In the genomic region with DNA sequence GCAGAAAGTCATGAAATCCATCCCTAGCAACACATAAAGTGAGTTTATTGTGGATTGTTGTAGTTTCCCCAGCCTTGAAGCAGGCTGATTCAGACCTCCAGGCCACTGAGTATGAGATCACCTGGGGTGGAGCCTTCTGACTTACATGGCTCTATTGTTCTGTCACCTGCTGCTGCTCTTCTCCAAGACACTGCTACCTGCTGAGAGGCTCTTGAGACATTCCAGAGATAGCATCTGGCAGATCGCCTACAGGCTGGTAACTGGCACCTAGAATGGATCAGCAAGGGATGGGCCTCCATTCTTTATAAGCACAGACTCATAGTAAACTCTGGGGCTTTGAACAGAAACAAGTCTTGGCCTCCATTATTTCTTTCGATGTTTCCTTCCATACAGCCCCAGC, we compare ENCODE assay signal across 26 mouse cellular contexts.
"Had no signal": no experiment of that assay in that cellular context is flagged by ENCODE, and none has a peak within 500 bp of the region (broad histone marks: within the 10 kb centered on the region; RNA-seq: fewer than 3 reads in every experiment).

No protein-coding gene starts in this region.

- ATAC-seq: hindbrain, embryonic 16.5 days; inflammation-experienced regulatory T-cells, adult 6 months; intestine, embryonic 15.5 days; intestine, postnatal 0 days had no signal

- H3K9ac ChIP-seq: heart, embryonic 12.5 days; hindbrain, embryonic 12.5 days; hindbrain, embryonic 14.5 days; intestine, embryonic 15.5 days; limb, embryonic 12.5 days; liver, embryonic 13.5 days had no signal

- H3K36me3 ChIP-seq: heart, embryonic 12.5 days; hindbrain, embryonic 10.5 days; hindbrain, embryonic 12.5 days; intestine, embryonic 15.5 days; limb, embryonic 10.5 days; limb, embryonic 12.5 days; liver, embryonic 13.5 days had no signal

- H3K4me1 ChIP-seq: heart, embryonic 12.5 days; hindbrain, embryonic 10.5 days; hindbrain, embryonic 12.5 days; intestine, embryonic 15.5 days; limb, embryonic 10.5 days; limb, embryonic 12.5 days; liver, embryonic 13.5 days had no signal

- H3K9me3 ChIP-seq: heart, embryonic 12.5 days; hindbrain, embryonic 10.5 days; hindbrain, embryonic 12.5 days; intestine, embryonic 15.5 days; limb, embryonic 10.5 days; limb, embryonic 12.5 days; liver, embryonic 13.5 days had no signal

- H3K4me3 ChIP-seq: heart, adult 2 months; heart, embryonic 12.5 days; hindbrain, embryonic 10.5 days; hindbrain, embryonic 12.5 days; intestine, embryonic 15.5 days; layer of hippocampus, adult 2 months; left cerebral cortex, adult 2 months; limb, embryonic 10.5 days; limb, embryonic 12.5 days; liver, embryonic 13.5 days had no signal

- DNase-seq: gastrocnemius, postnatal 14 days; gastrocnemius, postnatal 36 days; heart, adult 11 months; heart, adult 2 months; heart, postnatal 10 days; heart, postnatal 4 days; kidney, adult 18-20 months; kidney, adult 8-10 months; kidney, postnatal 10 days; kidney, postnatal 25 days; kidney, postnatal 4 days; liver; liver, embryonic 13.5 days had no signal

- H3K27ac ChIP-seq: heart, adult 2 months; hindbrain, embryonic 10.5 days; hindbrain, embryonic 12.5 days; hindbrain, embryonic 14.5 days; intestine, embryonic 15.5 days; layer of hippocampus, adult 2 months; left cerebral cortex, adult 2 months; limb, embryonic 10.5 days; limb, embryonic 12.5 days; liver, embryonic 13.5 days had no signal

- H3K27me3 ChIP-seq: heart, embryonic 12.5 days; hindbrain, embryonic 12.5 days; intestine, embryonic 15.5 days; limb, embryonic 12.5 days; liver, embryonic 13.5 days had no signal

- H3K4me2 ChIP-seq: heart, embryonic 12.5 days; hindbrain, embryonic 12.5 days; hindbrain, embryonic 14.5 days; intestine, embryonic 15.5 days; limb, embryonic 12.5 days; liver, embryonic 11.5 days; liver, embryonic 13.5 days had no signal
